Mouse (Mus musculus): ENCODE measurements at regions not wholly inside any gene's neighbourhood (a gene's known extent, or its start where the extent isn't known, plus 50 kb on each side); places are given as distances from the start of the nearest gene placed in this dataset.

DNA sequence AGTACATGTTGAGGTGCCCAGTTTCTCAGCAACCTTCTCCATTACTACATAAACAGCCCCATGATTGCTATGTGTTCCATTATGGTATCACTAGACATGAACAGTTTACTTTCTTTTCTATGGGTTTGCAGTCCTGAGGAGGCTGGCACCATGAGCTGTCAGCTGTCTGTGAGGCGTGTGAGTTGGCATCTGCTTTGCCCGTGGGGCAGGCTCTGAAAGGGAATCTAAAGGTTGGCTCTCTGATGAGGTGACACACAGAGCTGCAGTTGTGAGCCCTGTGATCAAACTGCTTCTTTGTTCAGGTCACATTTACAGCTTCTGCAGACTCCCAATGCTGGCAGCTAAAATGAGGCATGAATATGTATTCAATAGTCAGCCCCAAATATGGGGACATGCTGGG, 341.0 kb upstream of the Lmcd1 start:
- no peaks in the 10 kb centered on the region for H3K36me3 ChIP-seq (ENCODE audit: control insufficient read depth, insufficient read depth)
- no peak overlapping the region for H3K4me3 ChIP-seq
- H3K27me3 ChIP-seq (ENCODE audit: control insufficient read depth, insufficient read depth, insufficient read length): no peaks in the 10 kb centered on the region
- no peak overlapping the region for H3ac ChIP-seq (ENCODE audit: control insufficient read depth, insufficient read length)
- no peaks in the 10 kb centered on the region for H3K79me2 ChIP-seq (ENCODE audit: control insufficient read depth, insufficient read depth)
- H3K4me2 ChIP-seq (ENCODE audit: low read depth): no peak overlapping the region
- TF ChIP-seq POLR2A (IDR thresholded peaks at IDR 0.05; ENCODE audit: insufficient read length, low read depth): no peak
- no peak for TF ChIP-seq TCF12 (IDR thresholded peaks at IDR 0.05; ENCODE audit: insufficient read depth, poor library complexity, severe bottlenecking)
- TF ChIP-seq MYOG (IDR thresholded peaks at IDR 0.05; ENCODE audit: control insufficient read depth in 1 of 3, insufficient read depth in 1 of 3, insufficient read length in 2 of 3, low read depth in 2 of 3): no peak
- TF ChIP-seq MAX (IDR thresholded peaks at IDR 0.05; ENCODE audit: low read depth): no peak
- TF ChIP-seq E2F4 (IDR thresholded peaks at IDR 0.05; ENCODE audit: insufficient read depth): no peak
- TF ChIP-seq REST (IDR thresholded peaks at IDR 0.05; ENCODE audit: insufficient read depth, insufficient read length): no peak
- no peak for TF ChIP-seq MYOD1 (IDR thresholded peaks at IDR 0.05; ENCODE audit: control insufficient read depth in 1 of 3, insufficient read length in 2 of 3, low read depth in 2 of 3)
- no peak for TF ChIP-seq POLR2AphosphoS2 (IDR thresholded peaks at IDR 0.05; ENCODE audit: insufficient read length, low read depth)

DNA sequence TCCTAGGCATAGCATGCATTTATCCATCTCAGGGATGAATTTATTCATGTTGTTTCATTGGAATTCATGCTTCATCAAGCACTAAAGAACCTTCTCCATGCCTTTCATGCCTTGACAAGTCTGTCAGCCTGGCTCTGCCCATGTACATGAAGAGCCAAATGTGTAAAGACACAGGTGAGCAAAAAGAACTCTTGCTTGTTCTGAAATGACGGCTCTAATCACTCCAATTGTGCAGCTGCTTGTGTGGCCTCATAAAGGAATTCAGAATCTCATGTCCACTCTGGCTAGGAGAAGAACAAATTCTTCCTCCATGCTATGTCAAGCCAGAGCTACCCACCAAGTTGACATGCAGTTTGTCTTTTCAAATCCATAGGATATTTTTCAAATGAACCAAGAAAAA, 319.2 kb upstream of the Lmcd1 start:
- no peak overlapping the region for H3ac ChIP-seq (ENCODE audit: control insufficient read depth, insufficient read length)
- H3K79me2 ChIP-seq (ENCODE audit: control insufficient read depth, insufficient read depth): no peaks in the 10 kb centered on the region
- no peak overlapping the region for H3K4me2 ChIP-seq (ENCODE audit: low read depth)
- no peak overlapping the region for H3K4me3 ChIP-seq
- no peaks in the 10 kb centered on the region for H3K27me3 ChIP-seq (ENCODE audit: control insufficient read depth, insufficient read depth, insufficient read length)
- H3K36me3 ChIP-seq (ENCODE audit: control insufficient read depth, insufficient read depth): no peaks in the 10 kb centered on the region
- TF ChIP-seq SRF (IDR thresholded peaks at IDR 0.05; ENCODE audit: control insufficient read depth, insufficient read length, low read depth): no peak
- no peak for TF ChIP-seq TCF3 (IDR thresholded peaks at IDR 0.05; ENCODE audit: insufficient read length, low read depth)
- no peak for TF ChIP-seq TCF12 (IDR thresholded peaks at IDR 0.05; ENCODE audit: insufficient read depth, poor library complexity, severe bottlenecking)
- TF ChIP-seq USF1 (IDR thresholded peaks at IDR 0.05; ENCODE audit: low read depth): no peak
- no peak for TF ChIP-seq MYOG (IDR thresholded peaks at IDR 0.05; ENCODE audit: control insufficient read depth in 1 of 3, insufficient read depth in 1 of 3, insufficient read length in 2 of 3, low read depth in 2 of 3)
- no peak for TF ChIP-seq POLR2AphosphoS2 (IDR thresholded peaks at IDR 0.05; ENCODE audit: insufficient read length, low read depth)
- TF ChIP-seq MYOD1 (IDR thresholded peaks at IDR 0.05; ENCODE audit: control insufficient read depth in 1 of 3, insufficient read length in 2 of 3, low read depth in 2 of 3): no peak
- no peak for TF ChIP-seq POLR2A (IDR thresholded peaks at IDR 0.05; ENCODE audit: insufficient read length, low read depth)
- no peak for TF ChIP-seq REST (IDR thresholded peaks at IDR 0.05; ENCODE audit: insufficient read depth, insufficient read length)
- TF ChIP-seq E2F4 (IDR thresholded peaks at IDR 0.05; ENCODE audit: insufficient read depth): no peak
- no peak for TF ChIP-seq MAX (IDR thresholded peaks at IDR 0.05; ENCODE audit: low read depth)
- no peak for TF ChIP-seq CEBPB (IDR thresholded peaks at IDR 0.05; ENCODE audit: insufficient read depth, poor library complexity, severe bottlenecking)

DNA sequence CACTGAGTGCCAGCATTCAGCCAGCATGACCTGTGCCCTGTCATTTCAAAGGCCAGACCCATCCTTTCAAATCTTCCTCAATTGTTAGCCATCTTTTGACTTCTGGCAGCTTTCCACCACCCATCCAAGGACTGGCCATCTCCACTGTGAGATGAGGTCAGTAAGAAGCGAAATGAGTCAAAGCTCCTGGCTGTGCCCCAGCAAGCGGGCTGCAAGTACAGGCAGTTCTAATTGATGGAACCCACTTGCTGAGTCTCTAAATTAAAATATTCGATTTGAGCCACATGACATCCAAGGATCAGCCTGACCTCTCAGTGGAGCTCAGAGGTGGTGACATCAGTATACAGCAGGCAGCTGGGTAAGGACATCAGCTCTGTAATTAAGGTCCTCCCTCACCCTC, 307.8 kb upstream of the Lmcd1 start:
- Histone ChIP-seq H3K79me2 (ENCODE audit: control insufficient read depth, insufficient read depth) (no peaks in the 10 kb centered on the region), H3K4me2 (ENCODE audit: low read depth) (no peak overlapping the region), H3K27me3 (ENCODE audit: control insufficient read depth, insufficient read depth, insufficient read length) (no peaks in the 10 kb centered on the region), H3K4me3 (no peak overlapping the region), H3K36me3 (ENCODE audit: control insufficient read depth, insufficient read depth) (no peaks in the 10 kb centered on the region), H3ac (ENCODE audit: control insufficient read depth, insufficient read length) (no peak overlapping the region)
- TF ChIP-seq REST (IDR thresholded peaks at IDR 0.05; ENCODE audit: insufficient read depth, insufficient read length): no peak
- TF ChIP-seq USF1 (IDR thresholded peaks at IDR 0.05; ENCODE audit: low read depth): no peak
- no peak for TF ChIP-seq POLR2A (IDR thresholded peaks at IDR 0.05; ENCODE audit: insufficient read length, low read depth)
- no peak for TF ChIP-seq MYOG (IDR thresholded peaks at IDR 0.05; ENCODE audit: control insufficient read depth in 1 of 3, insufficient read depth in 1 of 3, insufficient read length in 2 of 3, low read depth in 2 of 3)
- TF ChIP-seq SRF (IDR thresholded peaks at IDR 0.05; ENCODE audit: control insufficient read depth, insufficient read length, low read depth): no peak
- no peak for TF ChIP-seq MAX (IDR thresholded peaks at IDR 0.05; ENCODE audit: low read depth)
- no peak for TF ChIP-seq POLR2AphosphoS2 (IDR thresholded peaks at IDR 0.05; ENCODE audit: insufficient read length, low read depth)
- TF ChIP-seq TCF3 (IDR thresholded peaks at IDR 0.05; ENCODE audit: insufficient read length, low read depth): no peak
- TF ChIP-seq CEBPB (IDR thresholded peaks at IDR 0.05; ENCODE audit: insufficient read depth, poor library complexity, severe bottlenecking): no peak
- no peak for TF ChIP-seq TCF12 (IDR thresholded peaks at IDR 0.05; ENCODE audit: insufficient read depth, poor library complexity, severe bottlenecking)
- TF ChIP-seq E2F4 (IDR thresholded peaks at IDR 0.05; ENCODE audit: insufficient read depth): no peak
- no peak for TF ChIP-seq MYOD1 (IDR thresholded peaks at IDR 0.05; ENCODE audit: control insufficient read depth in 1 of 3, insufficient read length in 2 of 3, low read depth in 2 of 3)

DNA sequence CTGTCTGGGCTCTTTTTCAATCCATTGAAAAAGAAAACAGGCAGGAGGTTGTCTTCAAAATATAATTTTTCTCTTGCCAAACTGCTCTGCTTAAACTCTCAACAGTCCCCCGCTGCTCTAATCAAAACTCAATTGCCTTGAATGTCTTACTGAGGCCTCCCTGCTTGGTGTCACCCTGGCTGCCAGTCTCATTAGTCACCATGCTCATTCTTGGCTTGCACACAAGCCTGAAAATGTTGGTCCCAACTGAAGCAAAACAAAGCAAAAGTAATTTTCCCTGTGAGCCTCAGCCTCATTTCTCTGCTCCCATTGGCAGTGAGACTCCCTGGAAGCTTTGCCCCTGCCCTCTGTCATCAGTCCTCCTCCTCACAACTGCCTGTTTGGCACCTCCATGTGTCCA, 288.1 kb upstream of the Lmcd1 start:
- H3K36me3 ChIP-seq (ENCODE audit: control insufficient read depth, insufficient read depth): no peaks in the 10 kb centered on the region
- no peak overlapping the region for H3ac ChIP-seq (ENCODE audit: control insufficient read depth, insufficient read length)
- no peaks in the 10 kb centered on the region for H3K79me2 ChIP-seq (ENCODE audit: control insufficient read depth, insufficient read depth)
- H3K27me3 ChIP-seq (ENCODE audit: control insufficient read depth, insufficient read depth, insufficient read length): no peaks in the 10 kb centered on the region
- no peak overlapping the region for H3K4me3 ChIP-seq
- TF ChIP-seq MAX (IDR thresholded peaks at IDR 0.05; ENCODE audit: low read depth) (no peak), POLR2A (IDR thresholded peaks at IDR 0.05; ENCODE audit: insufficient read length, low read depth) (no peak), TCF12 (IDR thresholded peaks at IDR 0.05; ENCODE audit: insufficient read depth, poor library complexity, severe bottlenecking) (no peak), E2F4 (IDR thresholded peaks at IDR 0.05; ENCODE audit: insufficient read depth) (no peak), CEBPB (IDR thresholded peaks at IDR 0.05; ENCODE audit: insufficient read depth, poor library complexity, severe bottlenecking) (no peak), SRF (IDR thresholded peaks at IDR 0.05; ENCODE audit: control insufficient read depth, insufficient read length, low read depth) (no peak), MYOG (IDR thresholded peaks at IDR 0.05; ENCODE audit: control insufficient read depth in 1 of 3, insufficient read depth in 1 of 3, insufficient read length in 2 of 3, low read depth in 2 of 3) (no peak), TCF3 (IDR thresholded peaks at IDR 0.05; ENCODE audit: insufficient read length, low read depth) (no peak), MYOD1 (IDR thresholded peaks at IDR 0.05; ENCODE audit: control insufficient read depth in 1 of 3, insufficient read length in 2 of 3, low read depth in 2 of 3) (no peak), POLR2AphosphoS2 (IDR thresholded peaks at IDR 0.05; ENCODE audit: insufficient read length, low read depth) (no peak), USF1 (IDR thresholded peaks at IDR 0.05; ENCODE audit: low read depth) (no peak), REST (IDR thresholded peaks at IDR 0.05; ENCODE audit: insufficient read depth, insufficient read length) (no peak)
- H3K4me2 ChIP-seq (ENCODE audit: low read depth): no peak overlapping the region
